Mouse (Mus musculus): ENCODE results near the gene Erg.

Erg gene

GRCm38 (mm10) chr16:95481176-95481575, 105.2 kb downstream of the Erg start:
- no peak for DNase-seq (ENCODE audit: low spot score in 2 of 2)

GRCm38 (mm10) chr16:95478558-95478957, 107.8 kb downstream of the Erg start:
- no peak for DNase-seq (ENCODE audit: low spot score in 2 of 2)

GRCm38 (mm10) chr16:95475041-95475440, 111.4 kb downstream of the Erg start:
- no peak for DNase-seq (ENCODE audit: low spot score in 2 of 2)

- DNase-seq (ENCODE audit: low spot score in 2 of 2), result no peak
These were observed 112.4 kb downstream of the Erg start for GRCm38 (mm10) chr16:95473946-95474345.

DNA sequence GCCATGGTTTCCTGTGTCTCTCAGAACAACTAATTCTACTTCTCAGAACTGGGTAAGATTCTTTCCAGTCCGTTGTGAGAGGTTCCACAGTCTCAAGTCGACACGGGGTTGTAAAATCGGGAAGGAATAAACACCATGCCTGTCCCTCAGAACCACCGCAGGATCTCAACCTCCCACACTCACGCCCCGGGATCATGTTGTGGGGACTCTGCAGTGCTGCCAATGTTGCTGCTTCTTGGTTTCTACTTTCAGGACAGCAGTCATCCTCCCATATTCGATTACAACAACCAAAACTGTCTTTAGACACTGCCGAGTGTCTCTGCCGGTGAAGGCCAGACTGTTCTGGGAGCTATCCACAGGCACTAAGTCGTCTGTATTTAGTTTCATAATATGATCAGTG, 113.6 kb downstream of the Erg start:
- DNase-seq (ENCODE audit: low spot score in 2 of 2), result no peak

DNA sequence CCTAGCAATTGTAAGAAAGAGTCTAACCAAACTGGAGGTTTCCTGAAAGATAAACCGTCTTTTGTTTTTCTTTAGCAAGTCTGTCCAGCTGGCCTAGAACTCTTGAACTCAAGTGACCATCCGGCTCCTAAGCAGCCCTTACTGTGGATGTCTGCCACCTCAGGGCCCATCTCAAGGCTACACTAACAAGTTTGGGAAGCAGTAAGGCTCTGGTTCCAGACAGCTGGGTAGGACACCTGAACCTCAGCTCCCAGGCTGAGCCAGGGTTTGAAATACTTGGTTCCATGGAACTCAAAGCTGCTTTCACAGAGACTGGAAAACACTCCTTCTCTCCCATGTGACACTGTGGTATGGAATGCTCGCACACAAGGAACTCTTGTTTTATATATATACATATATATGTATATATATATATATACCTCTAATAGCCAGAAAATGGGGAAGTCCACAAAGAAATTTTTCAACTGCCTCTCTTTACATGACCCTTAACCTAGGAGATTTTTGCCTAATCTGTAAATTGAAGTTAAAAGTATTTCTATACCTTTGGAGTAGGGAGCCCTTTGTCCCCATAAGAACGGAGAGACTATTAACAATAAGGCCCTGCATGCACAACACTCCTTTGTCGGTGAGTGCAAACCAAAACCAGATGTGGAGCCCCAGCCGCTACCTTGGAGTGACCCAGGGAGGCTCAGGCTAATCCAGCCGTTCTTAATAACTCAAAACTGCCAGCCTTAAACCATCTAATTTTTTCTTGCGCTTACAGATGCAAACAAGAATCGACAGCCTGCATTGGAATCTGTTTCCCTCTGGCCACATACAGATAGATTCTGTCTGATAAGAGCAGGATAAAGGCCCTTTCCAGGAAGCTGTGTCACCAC, 116.9 kb downstream of the Erg start:
- DNase-seq (ENCODE audit: low spot score in 2 of 2), result no peak

GRCm38 (mm10) chr16:95467893-95468292, 118.5 kb downstream of the Erg start:
- no peak for DNase-seq (ENCODE audit: low spot score in 2 of 2)

DNA sequence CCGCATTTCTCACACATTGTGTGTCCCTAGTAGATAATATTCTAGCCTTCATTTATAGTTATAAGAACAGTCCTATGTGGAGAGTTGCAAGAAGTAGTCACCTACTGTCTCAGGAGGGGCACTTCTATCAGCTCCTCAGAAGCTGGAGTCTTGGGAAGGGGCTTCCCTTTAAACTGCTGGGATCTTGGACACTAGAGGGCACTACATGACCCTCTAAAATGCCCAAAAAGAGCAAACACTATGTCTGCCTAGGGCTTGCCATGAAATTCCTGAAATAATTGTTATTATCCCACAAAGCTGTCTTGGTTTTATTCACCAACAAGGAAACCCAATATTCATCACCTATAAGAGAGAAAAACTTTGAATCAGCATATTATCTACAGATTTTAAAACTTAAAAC, 119.8 kb downstream of the Erg start:
- DNase-seq (ENCODE audit: low spot score in 2 of 2), result no peak

DNA sequence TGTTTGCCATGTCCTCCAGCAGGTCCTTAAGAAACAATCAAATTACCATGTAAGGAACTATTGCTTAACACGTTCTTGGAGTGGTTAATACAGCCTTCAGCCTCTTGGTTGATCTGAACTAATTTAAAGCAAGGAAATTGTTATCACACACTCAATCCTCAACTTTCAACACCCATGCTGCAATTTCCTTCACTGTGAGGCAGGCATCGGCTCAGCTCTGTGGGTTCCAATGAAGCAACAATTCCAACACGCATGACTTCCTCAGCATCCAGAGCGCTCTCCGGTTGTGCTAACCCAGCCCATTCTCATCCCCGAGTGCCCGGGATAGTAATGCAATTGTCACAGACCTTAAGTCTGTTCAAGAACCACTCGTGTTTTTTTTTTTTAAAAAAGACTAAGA, 121.8 kb downstream of the Erg start:
- no peak for DNase-seq (ENCODE audit: low spot score in 2 of 2)

DNA sequence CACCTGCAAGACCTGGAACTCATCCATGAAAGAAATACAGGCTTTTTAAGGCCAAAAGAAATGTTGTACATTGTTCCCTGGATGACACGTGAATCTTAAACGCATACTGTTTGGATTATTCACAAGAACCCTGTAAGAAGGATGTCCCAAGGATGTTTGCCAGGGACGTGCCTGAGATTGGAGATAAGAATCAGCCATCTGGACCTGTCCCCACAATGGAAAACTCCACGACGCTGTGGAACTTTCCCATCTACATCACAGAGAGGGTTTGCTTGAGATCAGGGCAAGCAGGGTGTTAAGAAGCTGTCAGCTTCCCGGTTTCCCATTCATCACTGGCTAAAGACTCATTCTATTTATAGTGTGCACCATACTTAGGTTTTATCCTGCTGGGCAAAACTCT, 122.6 kb downstream of the Erg start:
- DNase-seq (ENCODE audit: low spot score in 2 of 2), result no peak

DNA sequence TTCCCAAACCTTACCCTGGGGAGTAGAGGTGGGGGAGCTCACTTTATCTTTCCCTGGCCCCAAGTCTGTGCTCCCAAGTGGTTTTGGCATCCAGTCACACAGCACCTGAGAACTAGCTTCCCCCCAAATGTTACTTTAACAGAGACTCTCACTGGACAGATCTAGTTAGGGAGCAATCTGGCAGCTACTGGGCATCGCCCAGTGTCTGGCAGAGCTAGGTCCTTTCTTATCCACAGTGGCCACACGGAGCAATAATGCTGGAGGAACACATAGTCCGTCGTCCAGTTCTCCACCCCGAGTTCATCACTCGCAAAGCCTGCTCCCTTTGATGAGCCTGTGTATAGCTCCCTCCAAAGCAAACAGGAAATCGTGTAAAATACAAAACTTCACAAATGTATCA, 124.5 kb downstream of the Erg start:
- DNase-seq (ENCODE audit: low spot score in 2 of 2), result no peak

DNA sequence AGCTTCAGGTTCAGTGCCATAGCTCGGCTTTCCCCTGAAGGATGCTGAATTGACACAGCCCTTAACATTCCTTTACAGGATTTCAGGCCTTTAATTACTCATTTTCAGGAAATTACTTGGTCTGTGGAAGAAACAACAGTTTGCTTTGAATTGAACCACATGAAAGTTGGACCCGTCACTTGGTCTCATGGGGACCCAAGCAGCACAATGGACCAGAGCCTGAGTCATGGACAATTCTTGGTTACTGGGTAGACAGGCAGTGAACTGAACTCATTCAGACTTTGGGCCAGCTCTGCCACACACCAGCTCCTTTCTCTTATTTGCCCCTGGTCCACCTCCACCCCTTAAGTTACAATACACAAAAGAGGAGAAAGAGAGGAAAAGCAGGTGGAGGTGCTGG, 126.1 kb downstream of the Erg start:
- DNase-seq (ENCODE audit: low spot score in 2 of 2), result no peak

DNA sequence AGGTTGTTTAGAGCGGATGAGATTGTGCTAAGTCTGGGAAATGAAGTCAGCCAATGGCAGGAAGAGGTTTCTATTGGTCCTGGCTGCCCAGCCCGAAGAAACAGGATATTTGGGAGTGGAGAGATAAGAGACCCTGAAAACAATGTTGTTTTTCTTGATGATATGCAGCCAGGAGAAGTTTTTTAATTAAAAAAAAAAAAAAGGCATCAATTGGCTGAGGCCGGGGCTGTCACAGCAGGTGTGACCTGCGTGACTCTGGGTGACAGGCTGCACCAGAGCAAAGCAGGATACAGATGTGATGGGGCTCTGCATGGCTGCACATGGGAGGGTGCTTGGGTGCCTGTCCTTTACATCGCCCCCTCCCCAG, 127.1 kb downstream of the Erg start:
- no peak for DNase-seq (ENCODE audit: low spot score in 2 of 2)

DNA sequence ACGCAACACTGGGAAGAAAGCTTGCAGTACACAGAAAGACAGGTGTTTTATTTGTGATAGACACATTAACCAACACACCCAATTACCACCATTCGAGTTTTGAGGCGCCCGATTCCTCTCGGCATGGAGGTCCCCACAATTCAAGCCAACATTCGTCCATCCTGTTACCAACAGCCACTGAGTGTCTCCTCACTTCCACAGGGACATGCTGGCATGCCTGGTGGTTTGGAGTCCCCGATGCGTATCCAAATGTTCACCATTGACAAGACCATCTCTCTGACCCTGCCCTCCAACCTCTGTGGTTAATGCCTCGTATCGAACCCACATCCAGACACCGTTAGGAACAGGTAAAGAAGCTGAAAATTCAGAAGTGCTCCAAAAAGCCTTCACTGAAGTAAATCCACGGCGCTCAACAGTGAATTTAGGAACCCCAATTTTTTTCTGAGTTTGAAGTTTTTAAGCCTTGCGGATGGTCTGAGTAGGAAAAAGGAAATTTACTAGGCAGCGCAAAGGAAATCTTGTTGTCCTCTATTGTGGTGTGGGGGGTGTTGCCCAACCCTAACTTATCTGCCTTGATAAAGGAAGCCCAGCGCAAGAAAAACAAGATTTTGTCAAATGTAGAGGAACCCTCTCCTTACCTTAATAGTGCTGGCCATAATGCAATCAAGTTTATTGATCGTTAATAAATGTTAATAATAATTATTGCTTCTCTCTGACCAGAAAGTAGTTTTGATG, 127.6 kb downstream of the Erg start:
- no peak for DNase-seq (ENCODE audit: low spot score in 2 of 2)

- DNase-seq (ENCODE audit: low spot score in 2 of 2), result no peak
These were observed 129.4 kb downstream of the Erg start for GRCm38 (mm10) chr16:95457006-95457405.

DNA sequence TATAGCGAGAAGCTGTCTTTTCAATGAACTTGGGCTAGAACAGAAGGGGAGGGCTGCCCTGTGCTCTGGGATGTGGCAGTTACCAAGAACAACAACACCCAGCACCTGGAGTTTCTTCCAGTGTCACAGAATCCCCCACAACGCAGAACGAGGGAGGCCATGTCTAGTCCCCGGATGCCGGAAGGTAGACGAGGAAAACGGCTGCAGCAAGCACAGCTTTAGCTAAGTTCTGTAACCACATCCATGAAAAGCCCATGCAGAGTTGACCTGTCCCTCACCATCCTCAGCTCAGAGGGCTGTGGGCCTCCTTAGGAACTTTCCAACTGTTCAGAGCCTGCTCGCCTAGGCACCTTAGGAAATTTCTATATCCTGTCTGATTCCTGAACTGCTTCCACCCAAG, 130.5 kb downstream of the Erg start:
- no peak for DNase-seq (ENCODE audit: low spot score in 2 of 2)

DNA sequence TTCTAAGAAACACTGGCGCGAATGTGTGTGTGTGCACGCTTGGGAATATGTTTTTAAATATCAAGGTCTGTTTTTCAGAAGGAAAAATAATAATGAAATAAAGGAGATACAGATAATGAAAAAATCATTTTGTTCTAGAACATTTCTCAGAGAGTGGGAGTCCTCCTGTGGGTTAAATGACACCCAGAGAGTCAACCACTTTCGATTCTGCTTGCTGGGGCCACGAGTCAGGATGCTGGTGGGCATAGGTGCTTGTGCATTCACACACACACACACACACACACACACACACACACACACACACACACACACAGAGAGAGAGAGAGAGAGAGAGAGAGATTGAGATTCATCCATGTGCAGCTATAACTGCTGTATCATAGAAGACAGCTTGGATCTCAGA, 130.9 kb downstream of the Erg start:
- DNase-seq (ENCODE audit: low spot score in 2 of 2), result no peak

DNA sequence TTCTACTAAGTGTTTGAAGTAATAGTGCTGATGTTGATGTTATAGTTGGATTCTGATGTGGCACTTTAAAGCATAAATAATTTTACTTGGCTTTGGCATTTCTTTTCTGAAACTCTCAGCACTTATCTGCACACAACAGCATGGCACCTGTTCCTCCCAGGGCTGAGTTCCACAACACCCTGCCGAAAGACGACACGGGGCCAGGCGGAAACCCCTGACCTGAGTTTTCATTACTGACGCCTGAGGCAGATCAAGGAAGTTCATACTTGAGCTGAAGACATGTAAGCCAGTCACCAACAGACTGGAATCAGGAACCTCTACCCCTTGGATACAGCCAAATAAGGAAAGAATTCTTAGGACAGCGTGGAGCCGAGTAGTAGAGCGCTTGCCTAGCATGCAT, 134.0 kb downstream of the Erg start:
- no peak for DNase-seq (ENCODE audit: low spot score in 2 of 2)

- DNase-seq (ENCODE audit: low spot score in 2 of 2), result no peak
These were observed 137.1 kb downstream of the Erg start for GRCm38 (mm10) chr16:95449361-95449725.

- no peak for DNase-seq (ENCODE audit: low spot score in 2 of 2)
These were observed 137.6 kb downstream of the Erg start for GRCm38 (mm10) chr16:95448643-95449360.

DNA sequence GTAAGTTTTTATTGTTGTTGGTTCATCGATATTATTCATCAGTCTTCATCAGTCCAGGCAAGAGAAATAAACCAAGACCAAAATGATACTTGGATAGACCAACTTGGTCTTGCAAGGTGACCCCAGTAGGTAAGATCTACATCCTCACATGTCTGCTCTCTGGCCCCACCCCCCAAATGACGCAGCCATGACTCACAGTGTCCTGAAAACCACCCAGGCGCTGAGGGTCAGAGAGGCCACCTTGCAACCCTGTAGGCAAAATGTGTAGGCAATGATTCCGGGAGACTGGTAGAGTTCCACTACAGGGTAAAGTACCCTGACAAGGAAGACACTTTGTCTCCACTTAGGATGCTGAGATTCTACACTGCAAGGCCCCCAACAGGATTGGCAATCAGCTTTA, 138.5 kb downstream of the Erg start:
- DNase-seq (ENCODE audit: low spot score in 2 of 2), result no peak

DNA sequence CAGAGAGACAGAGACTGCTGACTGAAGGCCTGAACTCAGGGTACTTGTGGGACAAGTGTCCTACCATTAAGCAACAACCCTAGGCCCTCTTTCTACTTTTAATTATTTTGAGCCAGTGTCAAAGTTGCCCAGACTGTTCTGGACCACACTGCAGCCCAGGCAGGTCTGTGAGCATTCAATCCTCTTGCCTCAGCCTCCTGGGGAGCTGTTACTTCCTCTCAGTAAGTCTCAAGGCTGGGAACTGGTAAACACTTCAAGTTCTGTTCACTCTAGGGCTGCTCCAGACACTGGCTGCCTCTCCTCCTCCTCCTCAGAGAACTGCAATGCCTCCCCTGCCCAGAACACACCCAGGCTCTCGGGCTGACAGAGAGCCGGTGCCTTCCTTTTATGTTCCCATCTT, 140.0 kb downstream of the Erg start:
- no peak for DNase-seq (ENCODE audit: low spot score in 2 of 2)

DNA sequence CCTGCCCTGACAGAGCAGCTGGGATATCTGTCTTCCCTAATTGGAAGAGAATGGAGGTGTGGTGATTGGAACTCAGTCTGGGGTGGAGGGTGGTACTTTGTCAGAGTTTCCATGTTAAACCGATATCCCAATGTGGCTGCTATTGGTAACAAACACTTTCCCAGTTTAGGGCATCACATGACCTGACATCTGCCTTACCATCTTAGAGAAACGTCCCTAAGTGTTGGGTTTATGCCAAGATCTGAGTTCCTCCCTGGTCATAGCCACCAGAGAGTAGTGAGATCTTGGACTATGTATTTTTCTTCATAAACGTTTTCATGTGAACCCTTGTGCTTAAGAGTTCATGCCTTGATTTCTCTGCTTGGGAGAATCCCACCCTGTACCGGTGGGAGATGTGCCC, 144.4 kb downstream of the Erg start:
- DNase-seq (ENCODE audit: low spot score in 2 of 2), result no peak

Measured in urinary bladder, adult 18-20 months (tissue).